Comparison of ENCODE assay signal across 10 mouse cellular contexts in genomic region chr9:107891023-107891422, GRCm38 (mm10). TPM values are rescaled to one million over a fixed set of nuclear protein-coding genes. Genes with fewer than 3 reads are reported as not detected.
A peak's percentile ranks its signal among the peaks of the same experiment; 100 is the strongest.
DNase-seq lines count a peak whose midpoint lies in the region; ATAC-seq and TF ChIP-seq lines count a peak whose summit lies in the region.
"Had no signal": no experiment of that assay in that cellular context is flagged by ENCODE, and none has a peak within 500 bp of the region (broad histone marks: within the 10 kb centered on the region; RNA-seq: fewer than 3 reads in every experiment).

No protein-coding gene starts in this region.

- no peak overlapping the region for H3K27ac ChIP-seq in liver, embryonic 12.5 days
- no peak overlapping the region for H3K27ac ChIP-seq in ES-Bruce4 (ENCODE audit: insufficient read depth, low read length)
- peak overlapping the region; percentile 86; the same call in 1 of the 2 replicates for H3K27ac ChIP-seq in intestine, embryonic 15.5 days
- H3K27ac ChIP-seq in neural tube, embryonic 15.5 days (replicated peaks): no peak overlapping the region
- H3K27ac ChIP-seq: hindbrain, embryonic 14.5 days had no signal

- no peak overlapping the region for H3K4me3 ChIP-seq in liver, embryonic 12.5 days
- no peak overlapping the region for H3K4me3 ChIP-seq in ES-Bruce4 (ENCODE audit: low read depth, low read length)
- H3K4me3 ChIP-seq in intestine, embryonic 15.5 days (replicated peaks): no peak overlapping the region
- H3K4me3 ChIP-seq in neural tube, embryonic 15.5 days (replicated peaks): no peak overlapping the region

- TF ChIP-seq CTCF in ES-Bruce4 (IDR thresholded peaks at IDR 0.05; ENCODE audit: low read depth, low read length): peak; percentile 80

- no peak for TF ChIP-seq EP300 in ES-Bruce4 (IDR thresholded peaks at IDR 0.05; ENCODE audit: insufficient read depth, low read depth, low read length)

- TF ChIP-seq POLR2A in ES-Bruce4 (IDR thresholded peaks at IDR 0.05; ENCODE audit: insufficient read depth, low read length): no peak

- peaks cover 26% of the 10 kb centered on the region for H3K4me1 ChIP-seq in liver, embryonic 12.5 days
- no peaks in the 10 kb centered on the region for H3K4me1 ChIP-seq in ES-Bruce4 (ENCODE audit: control insufficient read depth, insufficient read depth, low read length)
- H3K4me1 ChIP-seq in intestine, embryonic 15.5 days (replicated peaks): peaks cover 14% of the 10 kb centered on the region
- H3K4me1 ChIP-seq in neural tube, embryonic 15.5 days: peaks cover 22% of the 10 kb centered on the region

- H3K9ac ChIP-seq in liver, embryonic 12.5 days: no peak overlapping the region
- H3K9ac ChIP-seq in ES-Bruce4 (ENCODE audit: low read depth, poor library complexity, severe bottlenecking): no peak overlapping the region
- H3K9ac ChIP-seq in intestine, embryonic 15.5 days: no peak overlapping the region
- no peak overlapping the region for H3K9ac ChIP-seq in neural tube, embryonic 15.5 days (replicated peaks)
- H3K9ac ChIP-seq: hindbrain, embryonic 14.5 days had no signal

- peaks cover 10% of the 10 kb centered on the region for H3K27me3 ChIP-seq in liver, embryonic 12.5 days (replicated peaks)
- H3K27me3 ChIP-seq in ES-Bruce4 (ENCODE audit: control insufficient read depth, insufficient read depth, low read length, poor library complexity, severe bottlenecking): no peaks in the 10 kb centered on the region
- no peaks in the 10 kb centered on the region for H3K27me3 ChIP-seq in intestine, embryonic 15.5 days (replicated peaks)
- H3K27me3 ChIP-seq in neural tube, embryonic 15.5 days (replicated peaks): peaks cover 9% of the 10 kb centered on the region

- 87% methylated on average over 1 of the region's 1 CpGs for WGBS in liver, embryonic 12.5 days (ENCODE audit: insufficient replicate concordance)
- WGBS in intestine, embryonic 15.5 days: 92% methylated on average over 1 of the region's 1 CpGs
- WGBS in neural tube, embryonic 15.5 days: 90% methylated on average over 1 of the region's 1 CpGs

- no peak for ATAC-seq in liver, embryonic 12.5 days
- no peak for ATAC-seq in intestine, embryonic 15.5 days
- ATAC-seq in neural tube, embryonic 15.5 days (ENCODE audit: low FRiP score): no peak

- peak; percentile 28 for DNase-seq in liver
- peak; percentile 57 to 65 for DNase-seq in B cell, adult 2 months
- no peak for DNase-seq in cerebellum, adult 11 months
- DNase-seq: adrenal gland, adult 2 months had no signal

- H3K9me3 ChIP-seq in liver, embryonic 12.5 days (replicated peaks): no peaks in the 10 kb centered on the region
- H3K9me3 ChIP-seq in ES-Bruce4 (replicated peaks; ENCODE audit: control insufficient read depth, insufficient read depth, low read length, poor library complexity, severe bottlenecking): no peaks in the 10 kb centered on the region
- no peaks in the 10 kb centered on the region for H3K9me3 ChIP-seq in intestine, embryonic 15.5 days
- H3K9me3 ChIP-seq in neural tube, embryonic 15.5 days (replicated peaks): no peaks in the 10 kb centered on the region

- no peaks in the 10 kb centered on the region for H3K36me3 ChIP-seq in liver, embryonic 12.5 days
- H3K36me3 ChIP-seq in ES-Bruce4 (ENCODE audit: control insufficient read depth, insufficient read depth, low read length, poor library complexity, severe bottlenecking): no peaks in the 10 kb centered on the region
- H3K36me3 ChIP-seq in intestine, embryonic 15.5 days: no peaks in the 10 kb centered on the region
- 0 out of 2 replicates have a peak, but pooled peaks cover 4% of the 10 kb centered on the region for H3K36me3 ChIP-seq in neural tube, embryonic 15.5 days

- H3K4me2 ChIP-seq in liver, embryonic 12.5 days: no peak overlapping the region
- H3K4me2 ChIP-seq in intestine, embryonic 15.5 days (replicated peaks): no peak overlapping the region; the same call in 1 of the 2 replicates
- H3K4me2 ChIP-seq in neural tube, embryonic 15.5 days: no peak overlapping the region
- H3K4me2 ChIP-seq: hindbrain, embryonic 14.5 days had no signal

RNA-seq across cellular contexts. Expression of gene Mon1a, which starts 3.1 kb away (rescaled TPM):
- 5.7 and 7.4 TPM in 2 replicates for polyA plus RNA-seq in liver, embryonic 12.5 days (2016; fragmentation: Nextera tagmentation; extraction: Ambion mirVana)
- 3.0 and 4.2 TPM in 2 replicates for polyA plus RNA-seq in ES-Bruce4 (2011; ENCODE audit: insufficient read depth, insufficient read length, low read depth, missing spikeins)
- polyA plus RNA-seq in intestine, embryonic 15.5 days (2015; fragmentation: Nextera tagmentation; extraction: Ambion mirVana): 18.5 and 20.7 TPM in 2 replicates
- polyA plus RNA-seq in neural tube, embryonic 15.5 days (2015; fragmentation: Nextera tagmentation; extraction: Ambion mirVana): 23.0 and 23.3 TPM in 2 replicates

RNA-seq across cellular contexts. Expression of gene Mst1r, which starts 15.7 kb away (rescaled TPM):
- polyA plus RNA-seq in liver, embryonic 12.5 days (2016; fragmentation: Nextera tagmentation; extraction: Ambion mirVana): 0.57 and 0.92 TPM in 2 replicates
- polyA plus RNA-seq in ES-Bruce4 (2011; ENCODE audit: insufficient read depth, insufficient read length, low read depth, missing spikeins): 0.16 and 0.61 TPM in 2 replicates
- 11.4 and 14.2 TPM in 2 replicates for polyA plus RNA-seq in intestine, embryonic 15.5 days (2015; fragmentation: Nextera tagmentation; extraction: Ambion mirVana)
- 3.4 and 4.3 TPM in 2 replicates for polyA plus RNA-seq in neural tube, embryonic 15.5 days (2015; fragmentation: Nextera tagmentation; extraction: Ambion mirVana)

RNA-seq across cellular contexts. Expression of gene Rbm6, which starts 18.0 kb away (rescaled TPM):
- polyA plus RNA-seq in liver, embryonic 12.5 days (2016; fragmentation: Nextera tagmentation; extraction: Ambion mirVana): 45.7 and 49.2 TPM in 2 replicates
- polyA plus RNA-seq in ES-Bruce4 (2011; ENCODE audit: insufficient read depth, insufficient read length, low read depth, missing spikeins): 115 and 130 TPM in 2 replicates
- 67.2 and 70.5 TPM in 2 replicates for polyA plus RNA-seq in intestine, embryonic 15.5 days (2015; fragmentation: Nextera tagmentation; extraction: Ambion mirVana)
- polyA plus RNA-seq in neural tube, embryonic 15.5 days (2015; fragmentation: Nextera tagmentation; extraction: Ambion mirVana): 85.4 and 86.3 TPM in 2 replicates

RNA-seq across cellular contexts. Expression of gene Actl11, which starts 37.2 kb away (rescaled TPM):
- not detected in 2 replicates for polyA plus RNA-seq in liver, embryonic 12.5 days (2016; fragmentation: Nextera tagmentation; extraction: Ambion mirVana)
- not detected in 2 replicates for polyA plus RNA-seq in ES-Bruce4 (2011; ENCODE audit: insufficient read depth, insufficient read length, low read depth, missing spikeins)
- not detected in 2 replicates for polyA plus RNA-seq in intestine, embryonic 15.5 days (2015; fragmentation: Nextera tagmentation; extraction: Ambion mirVana)
- polyA plus RNA-seq in neural tube, embryonic 15.5 days (2015; fragmentation: Nextera tagmentation; extraction: Ambion mirVana): not detected in 2 replicates
- polyA plus RNA-seq: adrenal gland, adult 2 months; hindbrain, embryonic 14.5 days; liver, embryonic 16.5 days had no signal

RNA-seq across cellular contexts. Expression of gene Camkv, which starts 44.5 kb away (rescaled TPM):
- 0.53 and 0.54 TPM in 2 replicates for polyA plus RNA-seq in liver, embryonic 12.5 days (2016; fragmentation: Nextera tagmentation; extraction: Ambion mirVana)
- polyA plus RNA-seq in ES-Bruce4 (2011; ENCODE audit: insufficient read depth, insufficient read length, low read depth, missing spikeins): 4.0 and 5.6 TPM in 2 replicates
- 1.9 and 2.2 TPM in 2 replicates for polyA plus RNA-seq in intestine, embryonic 15.5 days (2015; fragmentation: Nextera tagmentation; extraction: Ambion mirVana)
- polyA plus RNA-seq in neural tube, embryonic 15.5 days (2015; fragmentation: Nextera tagmentation; extraction: Ambion mirVana): 43.3 and 49.1 TPM in 2 replicates
